Mouse (Mus musculus): ENCODE measurements around the gene Cenpa.

The Cenpa gene

GRCm38 (mm10) chr5:30666391-30667195, at the start of gene Cenpa:
Gene Cenpa (plus strand): TSS chr5:30666777.
- peak; percentile 96 for DNase-seq (ENCODE audit: low spot score)

- DNase-seq (ENCODE audit: low spot score): no peak
Measured at GRCm38 (mm10) chr5:30617357-30617756, 49.2 kb upstream of the Cenpa start.

- DNase-seq (ENCODE audit: low spot score): no peak
Measured at GRCm38 (mm10) chr5:30617851-30618250, 48.7 kb upstream of the Cenpa start.

- DNase-seq (ENCODE audit: low spot score): no peak
Measured at GRCm38 (mm10) chr5:30618376-30619003, 48.1 kb upstream of the Cenpa start.

GRCm38 (mm10) chr5:30619211-30619610, 47.4 kb upstream of the Cenpa start:
- no peak for DNase-seq (ENCODE audit: low spot score)

GRCm38 (mm10) chr5:30620567-30620966, 46.0 kb upstream of the Cenpa start:
- no peak for DNase-seq (ENCODE audit: low spot score)

- no peak for DNase-seq (ENCODE audit: low spot score)
Measured at GRCm38 (mm10) chr5:30621211-30621790, 45.3 kb upstream of the Cenpa start.

GRCm38 (mm10) chr5:30621844-30622176, 44.8 kb upstream of the Cenpa start:
- no peak for DNase-seq (ENCODE audit: low spot score)

GRCm38 (mm10) chr5:30622177-30622840, 44.3 kb upstream of the Cenpa start:
- DNase-seq (ENCODE audit: low spot score): no peak

GRCm38 (mm10) chr5:30622841-30623185, 43.8 kb upstream of the Cenpa start:
- DNase-seq (ENCODE audit: low spot score): no peak

- DNase-seq (ENCODE audit: low spot score): no peak
Measured at GRCm38 (mm10) chr5:30623380-30623779, 43.2 kb upstream of the Cenpa start.

GRCm38 (mm10) chr5:30624311-30624710, 42.3 kb upstream of the Cenpa start:
- no peak for DNase-seq (ENCODE audit: low spot score)

- DNase-seq (ENCODE audit: low spot score): no peak
Measured at GRCm38 (mm10) chr5:30624908-30625307, 41.7 kb upstream of the Cenpa start.

GRCm38 (mm10) chr5:30625379-30625778, 41.2 kb upstream of the Cenpa start:
- DNase-seq (ENCODE audit: low spot score): no peak

GRCm38 (mm10) chr5:30626331-30627105, 40.1 kb upstream of the Cenpa start:
- DNase-seq (ENCODE audit: low spot score): no peak

GRCm38 (mm10) chr5:30628511-30628910, 38.1 kb upstream of the Cenpa start:
- DNase-seq (ENCODE audit: low spot score): no peak

GRCm38 (mm10) chr5:30630401-30630800, 36.2 kb upstream of the Cenpa start:
- no peak for DNase-seq (ENCODE audit: low spot score)

- DNase-seq (ENCODE audit: low spot score): no peak
Measured at GRCm38 (mm10) chr5:30632134-30632533, 34.4 kb upstream of the Cenpa start.

GRCm38 (mm10) chr5:30636994-30637393, 29.6 kb upstream of the Cenpa start:
- no peak for DNase-seq (ENCODE audit: low spot score)

GRCm38 (mm10) chr5:30638041-30638440, 28.5 kb upstream of the Cenpa start:
- peak; percentile 73 for DNase-seq (ENCODE audit: low spot score)

- no peak for DNase-seq (ENCODE audit: low spot score)
Measured at GRCm38 (mm10) chr5:30643477-30644179, 22.9 kb upstream of the Cenpa start.
